Mouse (Mus musculus) T-cell, adult 2 months (primary cell): ENCODE data around the gene Idh3g.
"Not testable (repeated sequence)": the region's sequence is repeated elsewhere in the genome, so short reads cannot be mapped to it uniquely, and the experiment has no call there.

Experiments
- DNase-seq: peaks from one replicate; pipeline ENCODE4 v3.0.0; 2022; ENCODE audit warnings: low spot score

The Idh3g gene

DNA sequence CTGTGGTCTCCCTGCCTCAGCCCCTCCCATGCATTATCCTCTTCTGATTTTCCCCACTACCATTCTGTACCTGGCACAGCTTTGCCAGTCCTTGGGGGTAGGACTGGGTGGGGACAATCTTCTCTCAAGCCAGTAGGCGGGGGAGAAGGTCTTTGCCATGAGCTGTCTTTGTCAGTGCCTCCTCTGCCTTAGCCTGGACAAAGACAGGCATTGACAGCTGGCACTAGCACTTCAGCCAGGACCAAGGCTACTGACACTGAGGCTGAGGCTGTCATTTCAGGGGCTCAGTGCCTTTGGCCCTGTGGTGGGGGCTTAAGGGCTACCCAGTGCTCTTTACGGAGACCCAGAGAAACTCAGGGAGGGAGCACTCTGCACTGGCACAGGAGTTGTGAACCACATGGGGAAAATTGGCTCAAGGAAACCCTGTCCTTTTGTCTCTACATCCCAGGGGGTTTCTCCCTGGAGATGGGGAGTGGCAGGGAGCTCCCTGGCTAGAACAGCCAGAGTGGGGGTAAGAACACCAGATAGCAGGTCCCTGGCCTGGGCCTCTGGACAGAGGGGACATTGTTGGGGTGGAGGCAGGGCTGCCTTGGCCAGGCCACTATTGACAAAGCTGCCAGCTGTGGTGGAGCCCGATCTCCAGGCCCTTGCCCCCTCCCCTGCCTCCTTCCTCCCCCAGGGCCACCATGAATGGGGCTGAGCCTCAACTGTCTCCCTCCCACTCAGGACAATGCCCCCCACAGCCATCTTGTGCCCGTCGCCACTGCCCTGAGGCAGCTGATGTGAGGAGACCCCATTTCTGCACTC lies 30.2 kb downstream of the Idh3g start, which contains the start of gene Plxnb3:
Plxnb3 (plus strand) TSS at position 757 of the 807 bp plus-strand sequence.
- no peak for DNase-seq

GRCm38 (mm10) chrX:73748977-73749376 lies 37.7 kb downstream of the Idh3g start:
- no peak for DNase-seq

GRCm38 (mm10) chrX:73744774-73745481 lies 41.8 kb downstream of the Idh3g start:
- no peak for DNase-seq

- DNase-seq: not testable (repeated sequence)
These were observed 46.9 kb downstream of the Idh3g start for GRCm38 (mm10) chrX:73739841-73740240.

DNA sequence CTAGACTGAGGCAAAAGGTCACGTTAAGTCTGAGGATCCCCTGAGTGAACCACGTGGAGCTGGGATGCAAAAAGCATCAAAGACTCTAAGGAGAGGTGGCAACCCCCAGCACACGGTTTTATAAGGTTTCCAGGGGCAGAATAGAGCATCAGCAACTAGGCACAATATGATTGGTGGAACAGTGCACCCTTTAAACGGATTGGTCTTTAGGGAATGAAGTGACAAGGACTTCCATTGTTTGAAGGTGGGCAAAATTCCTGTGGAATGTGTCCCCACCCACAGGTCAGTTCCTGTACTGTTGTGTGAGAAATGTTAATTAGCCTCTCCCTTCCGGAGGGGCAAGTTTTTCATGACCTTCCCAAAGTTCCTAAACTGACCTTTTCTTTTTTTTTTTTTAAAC lies 47.5 kb downstream of the Idh3g start:
- no peak for DNase-seq

- no peak for DNase-seq
These were observed 48.5 kb downstream of the Idh3g start for GRCm38 (mm10) chrX:73738155-73738554.

DNA sequence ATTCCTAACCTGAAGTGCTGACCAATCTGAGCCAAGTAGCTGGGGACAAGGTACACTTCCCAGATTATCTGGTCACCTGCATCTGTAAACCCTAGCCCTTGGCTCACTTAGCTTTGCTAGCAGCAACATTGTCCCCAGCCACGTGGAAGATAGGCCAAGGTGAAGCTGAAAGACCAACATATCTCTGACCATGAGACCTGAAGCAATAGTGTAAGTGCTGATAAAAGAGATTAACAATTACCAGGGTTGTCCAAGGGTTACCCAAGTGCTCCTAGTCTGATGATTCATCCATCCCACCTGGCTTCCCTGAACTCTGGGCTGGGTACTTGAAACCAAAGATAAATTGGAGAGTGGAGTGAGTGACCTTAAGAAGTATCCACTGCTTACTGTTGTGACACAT lies 55.8 kb downstream of the Idh3g start:
- DNase-seq: no peak
